Mouse (Mus musculus) kidney, postnatal 0 days (tissue): ENCODE measurements around the gene Smc1a. TPM values are rescaled to one million over a fixed set of nuclear protein-coding genes. Genes with fewer than 3 reads are reported as not detected.

Experiments
- ATAC-seq: fragments of 200-750 bp; cut with Nextera tagmentation; replicated peaks from 2 replicates; pipeline ENCODE4 v1.8.0; 2017; ENCODE audit warnings: low read depth, moderate number of reproducible peaks, moderate TSS enrichment, moderate library complexity; ENCODE audit not compliant: low FRiP score
- DNase-seq: peaks from one replicate; pipeline ENCODE4 v3.0.0-alpha.2; 2016; ENCODE audit warnings: low spot score
- H3K27ac ChIP-seq: fragments of 300-500 bp; sonication (generic); 2 replicates; pipeline ENCODE4 v1.5.1; 2014; ENCODE audit warnings: mild to moderate bottlenecking
- H3K27me3 ChIP-seq: fragments of 300-500 bp; sonication (generic); 2 replicates; pipeline ENCODE4 v1.6.1; 2014; ENCODE audit warnings: low read length, mixed read lengths; ENCODE audit not compliant: insufficient read depth
- H3K36me3 ChIP-seq: fragments of 300-500 bp; sonication (generic); 2 replicates; pipeline ENCODE4 v1.6.1; 2014; ENCODE audit warnings: low read length, mixed read lengths; ENCODE audit not compliant: insufficient read depth
- H3K4me1 ChIP-seq: fragments of 300-500 bp; sonication (generic); replicated peaks from 2 replicates; pipeline ENCODE4 v1.6.1; 2014; ENCODE audit warnings: antibody characterized with exemption, low read length, mixed read lengths; ENCODE audit not compliant: insufficient read depth
- H3K4me2 ChIP-seq: fragments of 300-500 bp; sonication (generic); 2 replicates; pipeline ENCODE4 v1.6.1; 2014; ENCODE audit warnings: mild to moderate bottlenecking, low read length, moderate library complexity, mixed read lengths
- H3K4me3 ChIP-seq: fragments of 300-500 bp; sonication (generic); replicated peaks from 2 replicates; pipeline ENCODE4 v1.5.1; 2014; ENCODE audit warnings: low read depth, low read length
- H3K9ac ChIP-seq: fragments of 300-500 bp; sonication (generic); 2 replicates; pipeline ENCODE4 v1.6.1; 2014; ENCODE audit warnings: low read depth, low read length
- H3K9me3 ChIP-seq: fragments of 300-500 bp; sonication (generic); replicated peaks from 2 replicates; pipeline ENCODE4 v1.6.1; 2016; ENCODE audit warnings: low read length, inconsistent platforms, mixed read lengths
- CTCF ChIP-seq: IDR thresholded peaks from 2 replicates; pipeline ENCODE4 v1.5.1; 2016; ENCODE audit warnings: antibody characterized with exemption, low read depth, mild to moderate bottlenecking, moderate library complexity
- WGBS: fragments of 180-500 bp; shearing (Covaris S2); extraction: QIAGEN DNeasy Blood & Tissue Kit; methylation state at CpG from one replicate; pipeline ENCODE4 v1.1.7; 2014; 5-methylcytosine and 5-hydroxymethylcytosine counted together
- polyA plus RNA-seq: library from polyadenylated mRNA; unstranded; fragments of >200 nt; fragmentation: Nextera tagmentation; extraction: Ambion mirVana; gene quantifications from 2 replicates; pipeline ENCODE4 v1.2.1, GENCODE M21; 2015

Smc1a gene
- polyA plus RNA-seq, result 67.5 and 76.6 TPM in 2 replicates

- peak; percentile 98 for ATAC-seq
- Histone ChIP-seq H3K27me3 (no peaks in the 10 kb centered on the region), H3K9ac (peak within 1 kb of the TSS; percentile 70), H3K4me2 (peak within 1 kb of the TSS; percentile 59), H3K4me3 (peak within 1 kb of the TSS; percentile 55), H3K9me3 (no peaks in the 10 kb centered on the region), H3K36me3 (no peaks in the 10 kb centered on the region), H3K4me1 (no peaks in the 10 kb centered on the region), H3K27ac (peak within 1 kb of the TSS; percentile 91)
- WGBS, result 28% methylated on average over 64 of the region's 64 CpGs
- TF ChIP-seq CTCF, result no peak
- DNase-seq, result peak; percentile 96
Measured at GRCm38 (mm10) chrX:152016151-152017145, at the start of gene Smc1a, which contains the start of gene Ribc1. TSS of gene Smc1a (plus strand) at chrX:152016428. TSS of gene Ribc1 (minus strand) at chrX:152016295.

GRCm38 (mm10) chrX:151999006-151999710 is 17.1 kb upstream of the Smc1a start:
- no peaks in the 10 kb centered on the region for H3K27me3 ChIP-seq
- 65% methylated on average over 4 of the region's 4 CpGs for WGBS
- H3K4me1 ChIP-seq, result no peaks in the 10 kb centered on the region
- no peaks in the 10 kb centered on the region for H3K36me3 ChIP-seq
- no peak overlapping the region for H3K4me2 ChIP-seq
- H3K9me3 ChIP-seq, result no peaks in the 10 kb centered on the region
- DNase-seq (no peak), ATAC-seq (no peak)
- H3K27ac ChIP-seq, result no peak overlapping the region
- H3K9ac ChIP-seq, result no peak overlapping the region
- TF ChIP-seq CTCF, result no peak
- H3K4me3 ChIP-seq, result no peak overlapping the region

DNA sequence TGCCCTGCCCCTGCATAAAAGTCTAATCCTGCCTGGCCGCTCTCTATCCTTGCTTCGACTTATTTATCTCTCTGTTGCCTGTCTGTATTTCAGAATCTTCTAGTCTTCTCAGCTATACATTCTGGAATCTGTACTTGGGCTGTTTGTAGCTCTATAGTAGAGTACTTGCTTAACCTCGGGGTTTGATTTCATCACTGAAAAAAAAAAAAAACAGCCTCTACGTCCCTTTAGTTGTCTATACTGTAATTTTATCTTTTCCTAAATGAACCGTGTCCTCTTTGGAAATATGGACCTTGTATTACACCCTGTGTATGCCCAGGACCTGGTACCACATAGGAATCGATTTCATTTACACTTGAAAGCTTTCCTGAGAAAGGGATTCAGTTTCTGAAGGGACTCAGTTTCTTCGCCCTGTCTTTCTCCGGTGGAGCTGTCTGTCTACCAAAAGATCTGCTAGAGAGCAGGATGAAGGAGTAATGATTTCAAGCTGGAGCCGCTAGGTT is 15.0 kb upstream of the Smc1a start:
- H3K4me2 ChIP-seq, result peak overlapping the region; percentile 66
- DNase-seq, result no peak
- no peak for TF ChIP-seq CTCF
- H3K9me3 ChIP-seq, result no peaks in the 10 kb centered on the region
- H3K27me3 ChIP-seq, result no peaks in the 10 kb centered on the region
- WGBS, result 45% methylated on average over 9 of the region's 9 CpGs
- peak overlapping the region; percentile 47 for H3K4me3 ChIP-seq
- H3K9ac ChIP-seq, result 0 out of 2 replicates have a peak overlapping the region, but pooled peaks have one; percentile 8
- ATAC-seq, result no peak
- H3K36me3 ChIP-seq, result no peaks in the 10 kb centered on the region
- H3K27ac ChIP-seq, result peak overlapping the region; percentile 75; the same call in 1 of the 2 replicates
- H3K4me1 ChIP-seq, result no peaks in the 10 kb centered on the region

DNA sequence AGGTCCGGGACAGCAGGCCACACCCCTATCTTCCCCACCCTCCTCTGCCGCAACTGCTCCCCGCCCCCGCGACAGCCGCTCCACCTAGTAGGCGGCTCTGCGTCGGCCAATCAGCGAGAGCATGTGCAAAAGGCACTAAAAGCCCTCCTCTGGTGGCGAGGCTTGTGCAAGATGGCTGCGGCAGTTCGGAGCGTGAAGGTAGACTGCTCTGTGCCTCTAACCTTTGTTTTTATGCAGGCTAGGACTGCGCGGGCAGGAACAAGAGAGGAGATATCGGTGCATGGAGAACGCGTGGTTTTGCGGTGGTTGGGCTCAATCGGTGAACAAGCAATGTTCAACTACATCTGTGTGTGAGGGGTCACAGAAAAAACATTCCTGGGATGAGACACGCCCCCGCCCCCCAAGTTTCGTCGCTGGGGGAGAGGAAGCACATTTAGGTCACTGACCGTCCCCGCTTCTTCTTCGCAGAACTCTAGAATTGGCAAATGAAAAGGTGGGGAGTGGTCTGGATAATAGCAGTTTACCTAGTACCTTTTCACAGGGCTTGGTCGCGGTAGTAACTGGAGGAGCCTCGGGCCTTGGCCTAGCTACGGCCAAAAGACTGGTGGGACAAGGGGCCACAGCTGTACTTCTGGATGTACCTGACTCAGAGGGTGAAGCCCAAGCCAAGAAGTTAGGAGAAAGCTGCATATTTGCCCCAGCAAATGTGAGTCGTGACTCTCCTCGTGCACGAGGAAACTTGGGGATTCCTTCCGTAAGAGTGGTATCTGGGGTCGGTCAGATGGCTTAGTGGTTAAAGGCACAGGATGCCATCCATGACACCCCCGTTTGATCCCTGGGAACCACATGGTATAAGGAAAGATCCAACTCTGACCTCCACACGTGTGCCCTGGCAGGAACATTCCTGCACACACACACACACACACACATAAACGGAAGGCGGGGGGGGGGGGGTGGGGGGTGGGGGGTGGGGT is 14.2 kb upstream of the Smc1a start, which contains the start of gene Hsd17b10:
Hsd17b10 (plus strand) TSS at position 109 of the 974 bp plus-strand sequence.
- H3K27me3 ChIP-seq, result no peaks in the 10 kb centered on the region
- peak within 1 kb of the TSS; percentile 50 for H3K9ac ChIP-seq
- peak within 1 kb of the TSS; percentile 75 for H3K27ac ChIP-seq
- peak within 1 kb of the TSS; percentile 66 for H3K4me2 ChIP-seq
- ATAC-seq (peak; percentile 98), DNase-seq (peak; percentile 90)
- no peaks in the 10 kb centered on the region for H3K36me3 ChIP-seq
- no peaks in the 10 kb centered on the region for H3K9me3 ChIP-seq
- WGBS, result 31% methylated on average over 39 of the region's 41 CpGs
- H3K4me3 ChIP-seq, result peak within 1 kb of the TSS; percentile 47
- no peaks in the 10 kb centered on the region for H3K4me1 ChIP-seq
- peak; percentile 32; the same call in 1 of the 2 replicates for TF ChIP-seq CTCF

DNA sequence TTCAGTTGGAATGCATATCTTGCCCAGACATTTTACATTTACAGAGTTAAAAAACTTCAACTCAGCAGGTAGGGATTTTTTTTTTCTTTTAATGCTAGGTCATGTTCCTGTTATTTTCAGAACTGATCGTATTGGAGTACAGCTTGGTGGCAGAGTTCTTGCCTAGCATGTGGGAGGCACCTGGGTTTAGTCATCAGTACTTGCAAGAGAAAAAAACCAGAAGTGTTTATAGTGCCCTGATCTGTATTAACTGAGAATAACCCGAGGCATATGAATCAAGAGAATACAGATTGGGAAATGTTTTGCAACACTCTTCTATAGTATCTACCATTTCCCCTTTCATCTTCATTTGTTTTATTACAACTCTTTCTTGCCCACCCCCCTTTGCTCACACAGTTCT is 13.4 kb upstream of the Smc1a start:
- DNase-seq (no peak), ATAC-seq (no peak)
- no peaks in the 10 kb centered on the region for H3K27me3 ChIP-seq
- no peak overlapping the region for H3K9ac ChIP-seq
- H3K36me3 ChIP-seq, result no peaks in the 10 kb centered on the region
- no peaks in the 10 kb centered on the region for H3K9me3 ChIP-seq
- no peak overlapping the region for H3K27ac ChIP-seq
- H3K4me3 ChIP-seq, result no peak overlapping the region
- WGBS, result 51% methylated on average over 2 of the region's 2 CpGs
- H3K4me2 ChIP-seq, result peak overlapping the region; percentile 35
- H3K4me1 ChIP-seq, result no peaks in the 10 kb centered on the region
- no peak for TF ChIP-seq CTCF
